Mouse (Mus musculus) forebrain, embryonic 14.5 days (tissue): ENCODE data around the gene Slc25a48. TPM values are rescaled to one million over a fixed set of nuclear protein-coding genes. Genes with fewer than 3 reads are reported as not detected.

Experiments
- ATAC-seq: fragments of 200-750 bp; cut with Nextera tagmentation; 2 replicates; pipeline ENCODE4 v1.8.0; 2017; ENCODE audit warnings: mild to moderate bottlenecking, moderate library complexity
- DNase-seq: peaks from one replicate; pipeline ENCODE4 v3.0.0-alpha.2; 2015; ENCODE audit warnings: low spot score
- H3K27ac ChIP-seq: fragments of 300-500 bp; sonication (generic); 2 replicates; pipeline ENCODE4 v1.5.1; 2014; ENCODE audit warnings: low read depth, mild to moderate bottlenecking, control low read depth, low read length, moderate library complexity
- H3K27me3 ChIP-seq: fragments of 300-500 bp; sonication (generic); replicated peaks from 2 replicates; pipeline ENCODE4 v1.6.1; 2014; ENCODE audit warnings: low read length, control low read depth, mixed read lengths; ENCODE audit not compliant: control insufficient read depth, insufficient read depth
- H3K36me3 ChIP-seq: fragments of 300-500 bp; sonication (generic); 2 replicates; pipeline ENCODE4 v1.6.1; 2014; ENCODE audit warnings: low read length, control low read depth; ENCODE audit not compliant: control insufficient read depth, insufficient read depth
- H3K4me1 ChIP-seq: fragments of 300-500 bp; sonication (generic); 2 replicates; pipeline ENCODE4 v1.6.1; 2014; ENCODE audit warnings: antibody characterized with exemption, low read length, control low read depth; ENCODE audit not compliant: control insufficient read depth, insufficient read depth
- H3K4me2 ChIP-seq: fragments of 300-500 bp; sonication (generic); 2 replicates; pipeline ENCODE4 v1.6.1; 2014; ENCODE audit warnings: mild to moderate bottlenecking, control low read depth, low read length
- H3K4me3 ChIP-seq: fragments of 300-500 bp; sonication (generic); 2 replicates; pipeline ENCODE4 v1.5.1; 2014; ENCODE audit warnings: low read depth, low read length, control low read depth
- H3K9ac ChIP-seq: fragments of 300-500 bp; sonication (generic); 2 replicates; pipeline ENCODE4 v1.6.1; 2014; ENCODE audit warnings: mild to moderate bottlenecking, low read length, control low read depth, moderate library complexity
- H3K9me3 ChIP-seq: fragments of 300-500 bp; sonication (generic); replicated peaks from 2 replicates; pipeline ENCODE4 v1.6.1; 2016; ENCODE audit warnings: low read length, control low read depth, mixed read lengths; ENCODE audit not compliant: control insufficient read depth
- WGBS: fragments of 180-500 bp; shearing (Covaris S2); extraction: QIAGEN DNeasy Blood & Tissue Kit; methylation state at CpG from one replicate; pipeline ENCODE4 v1.1.7; 2014; 5-methylcytosine and 5-hydroxymethylcytosine counted together
- polyA plus RNA-seq: library from polyadenylated mRNA; unstranded; fragments of >200 nt; fragmentation: Nextera tagmentation; extraction: Ambion mirVana; gene quantifications from 2 replicates; pipeline ENCODE4 v1.2.1, GENCODE M21; 2014

The Slc25a48 gene
- polyA plus RNA-seq, 1 experiment from 2014 or later, result 0.06 TPM

DNA sequence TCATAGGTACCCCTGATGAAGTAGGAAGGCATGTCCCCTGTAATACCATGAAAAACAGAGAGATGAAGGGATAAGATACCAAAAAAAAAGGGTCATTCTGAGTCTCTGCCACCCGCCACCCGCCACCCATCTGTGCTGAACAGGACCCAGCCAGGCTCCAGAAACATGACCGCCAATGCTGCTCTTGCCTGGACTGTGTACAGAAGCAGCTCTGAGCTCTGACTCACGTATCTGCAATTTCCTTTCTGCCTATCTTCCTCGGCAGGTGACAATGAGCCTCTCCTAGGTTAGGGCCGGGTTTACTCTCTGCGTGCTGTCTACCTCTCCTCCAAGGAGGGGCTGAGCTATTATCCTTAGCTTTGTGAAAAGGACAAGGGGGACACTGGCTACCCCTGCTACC, 5.3 kb downstream of the Slc25a48 start:
- H3K27me3 ChIP-seq, result peaks cover 20% of the 10 kb centered on the region
- no peaks in the 10 kb centered on the region for H3K9me3 ChIP-seq
- WGBS, result 82% methylated on average over 7 of the region's 7 CpGs
- H3K9ac ChIP-seq, result no peak overlapping the region
- H3K4me2 ChIP-seq, result no peak overlapping the region
- no peak overlapping the region for H3K4me3 ChIP-seq
- no peak overlapping the region for H3K27ac ChIP-seq
- H3K4me1 ChIP-seq, result peaks cover 2% of the 10 kb centered on the region
- ATAC-seq (no peak), DNase-seq (no peak)
- H3K36me3 ChIP-seq, result no peaks in the 10 kb centered on the region

DNA sequence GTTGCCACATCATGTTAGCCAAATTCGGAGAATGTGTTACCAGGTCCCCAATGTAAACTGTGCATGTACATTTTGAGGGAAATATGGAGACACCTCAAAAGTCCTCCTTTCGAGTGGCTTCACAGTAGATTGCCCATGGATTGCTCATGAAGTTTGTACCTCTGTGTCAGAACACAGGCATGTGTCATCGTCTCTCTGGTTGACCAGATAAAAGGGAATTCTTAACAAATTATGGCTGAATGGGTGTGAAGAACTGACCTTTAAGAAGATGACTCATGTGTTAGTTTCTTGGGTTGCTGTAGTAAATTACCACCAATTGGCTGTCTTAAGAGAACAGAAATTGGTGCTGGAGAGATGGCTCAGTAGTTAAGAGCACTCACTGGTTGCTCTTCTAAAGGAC, 6.0 kb downstream of the Slc25a48 start:
- no peaks in the 10 kb centered on the region for H3K36me3 ChIP-seq
- no peak overlapping the region for H3K27ac ChIP-seq
- H3K9me3 ChIP-seq, result no peaks in the 10 kb centered on the region
- WGBS, result 87% methylated on average over 3 of the region's 3 CpGs
- H3K9ac ChIP-seq, result no peak overlapping the region
- peaks cover 13% of the 10 kb centered on the region for H3K27me3 ChIP-seq
- DNase-seq, result no peak
- H3K4me3 ChIP-seq, result no peak overlapping the region
- no peak for ATAC-seq
- peaks cover 4% of the 10 kb centered on the region; the same call in 1 of the 2 replicates for H3K4me1 ChIP-seq
- H3K4me2 ChIP-seq, result no peak overlapping the region

DNA sequence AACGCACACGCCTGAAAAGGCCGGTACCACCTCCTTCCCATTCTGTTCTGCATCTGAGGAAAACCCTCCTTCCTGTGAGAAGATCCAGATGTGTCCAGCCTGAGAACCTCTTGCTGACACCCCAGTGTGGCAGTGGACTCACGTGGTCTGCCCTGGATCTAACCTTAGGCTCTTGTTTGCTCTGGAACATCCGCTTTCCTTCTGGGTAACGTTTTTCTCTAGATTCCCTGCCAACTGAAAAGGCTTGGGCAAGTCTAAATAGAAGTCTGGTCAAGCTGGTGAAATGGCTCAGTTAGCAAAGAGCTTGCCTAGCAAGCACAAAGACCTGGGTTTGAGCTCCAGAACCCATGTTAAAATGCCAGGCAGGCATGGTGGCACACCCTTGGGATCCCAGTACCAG, 6.8 kb downstream of the Slc25a48 start:
- ATAC-seq, result no peak
- Histone ChIP-seq H3K9me3 (no peaks in the 10 kb centered on the region), H3K27ac (no peak overlapping the region), H3K4me3 (no peak overlapping the region), H3K4me1 (peaks cover 11% of the 10 kb centered on the region; the same call in 1 of the 2 replicates), H3K36me3 (no peaks in the 10 kb centered on the region), H3K4me2 (no peak overlapping the region), H3K27me3 (peaks cover 4% of the 10 kb centered on the region), H3K9ac (no peak overlapping the region)
- WGBS, result 86% methylated on average over 6 of the region's 6 CpGs
- no peak for DNase-seq

- Histone ChIP-seq H3K4me1 (peaks cover 12% of the 10 kb centered on the region; the same call in 1 of the 2 replicates), H3K9me3 (no peaks in the 10 kb centered on the region), H3K9ac (no peak overlapping the region), H3K4me3 (no peak overlapping the region), H3K27me3 (no peaks in the 10 kb centered on the region), H3K36me3 (no peaks in the 10 kb centered on the region), H3K4me2 (peak overlapping the region; percentile 2; the same call in 1 of the 2 replicates), H3K27ac (no peak overlapping the region)
- peak; percentile 97 for DNase-seq
- peak; percentile 90 for ATAC-seq
- WGBS, result 30% methylated on average over 10 of the region's 10 CpGs
Measured at GRCm38 (mm10) chr13:56449239-56450030, 11.3 kb downstream of the Slc25a48 start.

DNA sequence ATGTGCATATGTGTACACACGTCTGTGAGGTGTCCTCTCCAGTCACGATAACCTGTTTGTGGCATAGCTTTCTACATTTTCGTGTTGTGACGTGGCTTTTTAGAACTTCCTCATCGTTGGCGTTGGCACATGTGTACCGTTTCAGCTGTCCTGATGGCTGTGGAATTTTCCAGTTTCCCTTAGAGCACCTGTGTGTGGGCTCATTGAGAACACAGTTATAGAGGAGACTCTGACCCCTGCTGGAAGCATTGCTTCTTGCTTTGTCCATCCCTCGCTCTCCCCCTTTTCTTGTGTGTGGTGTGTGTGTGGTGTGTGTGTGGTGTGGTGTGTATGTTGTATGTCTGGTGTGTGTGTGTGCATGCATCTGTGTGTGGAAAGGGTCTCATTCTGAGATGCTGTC, 11.9 kb downstream of the Slc25a48 start:
- H3K36me3 ChIP-seq, result no peaks in the 10 kb centered on the region
- peaks cover 12% of the 10 kb centered on the region; the same call in 1 of the 2 replicates for H3K4me1 ChIP-seq
- WGBS, result 65% methylated on average over 8 of the region's 8 CpGs
- H3K27ac ChIP-seq, result no peak overlapping the region
- H3K9me3 ChIP-seq, result no peaks in the 10 kb centered on the region
- no peaks in the 10 kb centered on the region for H3K27me3 ChIP-seq
- DNase-seq (peak; percentile 27), ATAC-seq (no peak; the same call in 1 of the 2 replicates)
- no peak overlapping the region for H3K9ac ChIP-seq
- H3K4me3 ChIP-seq, result no peak overlapping the region
- H3K4me2 ChIP-seq, result no peak overlapping the region

GRCm38 (mm10) chr13:56458001-56458400, 19.8 kb downstream of the Slc25a48 start:
- no peaks in the 10 kb centered on the region for H3K4me1 ChIP-seq
- ATAC-seq, result no peak
- H3K27ac ChIP-seq, result no peak overlapping the region
- H3K9me3 ChIP-seq, result no peaks in the 10 kb centered on the region
- no peak overlapping the region for H3K4me2 ChIP-seq
- no peak overlapping the region for H3K4me3 ChIP-seq
- H3K36me3 ChIP-seq, result no peaks in the 10 kb centered on the region
- WGBS, result 43% methylated on average over 9 of the region's 9 CpGs
- H3K9ac ChIP-seq, result no peak overlapping the region
- no peaks in the 10 kb centered on the region for H3K27me3 ChIP-seq
- no peak for DNase-seq

GRCm38 (mm10) chr13:56461460-56461859, 23.3 kb downstream of the Slc25a48 start:
- DNase-seq, result no peak
- Histone ChIP-seq H3K4me3 (no peak overlapping the region), H3K4me1 (no peaks in the 10 kb centered on the region), H3K9ac (no peak overlapping the region), H3K9me3 (no peaks in the 10 kb centered on the region), H3K27ac (no peak overlapping the region), H3K4me2 (no peak overlapping the region), H3K27me3 (no peaks in the 10 kb centered on the region), H3K36me3 (no peaks in the 10 kb centered on the region)
- no peak for ATAC-seq
- WGBS, result 83% methylated on average over 4 of the region's 4 CpGs

GRCm38 (mm10) chr13:56462791-56463190, 24.6 kb downstream of the Slc25a48 start:
- WGBS, result 93% methylated on average over 4 of the region's 4 CpGs
- H3K9me3 ChIP-seq, result no peaks in the 10 kb centered on the region
- ATAC-seq, result no peak

GRCm38 (mm10) chr13:56463261-56463660, 25.1 kb downstream of the Slc25a48 start:
- 91% methylated on average over 7 of the region's 7 CpGs for WGBS
- no peaks in the 10 kb centered on the region for H3K36me3 ChIP-seq
- no peak overlapping the region for H3K27ac ChIP-seq
- ATAC-seq (no peak), DNase-seq (no peak)
- no peaks in the 10 kb centered on the region for H3K4me1 ChIP-seq
- no peaks in the 10 kb centered on the region for H3K27me3 ChIP-seq
- no peak overlapping the region for H3K4me3 ChIP-seq
- H3K9ac ChIP-seq, result no peak overlapping the region
- no peak overlapping the region for H3K4me2 ChIP-seq
- no peaks in the 10 kb centered on the region for H3K9me3 ChIP-seq

More at GRCm38 (mm10) chr13:56462791-56463190, 24.6 kb downstream of the Slc25a48 start:
- Histone ChIP-seq H3K4me2 (no peak overlapping the region), H3K9ac (no peak overlapping the region), H3K4me3 (no peak overlapping the region), H3K4me1 (no peaks in the 10 kb centered on the region), H3K36me3 (no peaks in the 10 kb centered on the region), H3K27ac (no peak overlapping the region), H3K27me3 (no peaks in the 10 kb centered on the region)
- no peak for DNase-seq
